Mouse (Mus musculus): ENCODE results near the gene Grhl1. TPM values are rescaled to one million over a fixed set of nuclear protein-coding genes. Genes with fewer than 3 reads are reported as not detected.

The Grhl1 gene
- polyA plus RNA-seq, 1 experiment from 2014 or later, result 1.3 TPM

GRCm38 (mm10) chr12:24567606-24568005 is 4.5 kb upstream of the Grhl1 start:
- H3K9ac ChIP-seq, result no peak overlapping the region
- peaks cover 4% of the 10 kb centered on the region for H3K4me1 ChIP-seq (replicated peaks)
- 78% methylated on average over 3 of the region's 3 CpGs for WGBS
- peaks cover 14% of the 10 kb centered on the region for H3K27me3 ChIP-seq
- no peak overlapping the region for H3K27ac ChIP-seq (replicated peaks)
- no peaks in the 10 kb centered on the region for H3K36me3 ChIP-seq
- H3K4me3 ChIP-seq, result no peak overlapping the region
- H3K4me2 ChIP-seq, result no peak overlapping the region
- ATAC-seq (ENCODE audit: low FRiP score, low read depth), result no peak
- no peaks in the 10 kb centered on the region for H3K9me3 ChIP-seq

- 7% methylated on average over 41 of the region's 48 CpGs for WGBS
- no peak overlapping the region for H3K27ac ChIP-seq (replicated peaks)
- H3K27me3 ChIP-seq, result peaks cover 26% of the 10 kb centered on the region
- no peaks in the 10 kb centered on the region for H3K36me3 ChIP-seq
- H3K9ac ChIP-seq, result peak overlapping the region; percentile 51
- peak overlapping the region; percentile 87 for H3K4me2 ChIP-seq
- ATAC-seq (ENCODE audit: low FRiP score, low read depth), result peak; percentile 14; the same call in 1 of the 2 replicates
- peak overlapping the region; percentile 57 for H3K4me3 ChIP-seq
- H3K4me1 ChIP-seq (replicated peaks), result peaks cover 4% of the 10 kb centered on the region
- no peaks in the 10 kb centered on the region for H3K9me3 ChIP-seq
Measured at GRCm38 (mm10) chr12:24572421-24573274, 565 bp downstream of the Grhl1 start.

GRCm38 (mm10) chr12:24573275-24573580 is 1.1 kb downstream of the Grhl1 start:
- no peak overlapping the region for H3K4me2 ChIP-seq
- WGBS, result 64% methylated on average over 3 of the region's 3 CpGs
- H3K27me3 ChIP-seq, result peaks cover 26% of the 10 kb centered on the region
- 0 out of 2 replicates have a peak overlapping the region, but pooled peaks have one; percentile 57 for H3K4me3 ChIP-seq
- H3K9ac ChIP-seq, result no peak overlapping the region
- peaks cover 4% of the 10 kb centered on the region for H3K4me1 ChIP-seq (replicated peaks)
- no peaks in the 10 kb centered on the region for H3K36me3 ChIP-seq
- ATAC-seq (ENCODE audit: low FRiP score, low read depth), result no peak
- H3K27ac ChIP-seq (replicated peaks), result no peak overlapping the region
- no peaks in the 10 kb centered on the region for H3K9me3 ChIP-seq

- ATAC-seq (ENCODE audit: low FRiP score, low read depth), result no peak
- WGBS, result 63% methylated on average over 7 of the region's 7 CpGs
- no peak overlapping the region for H3K9ac ChIP-seq
- H3K27me3 ChIP-seq, result peaks cover 26% of the 10 kb centered on the region
- H3K4me2 ChIP-seq, result no peak overlapping the region
- no peaks in the 10 kb centered on the region for H3K9me3 ChIP-seq
- H3K27ac ChIP-seq (replicated peaks), result no peak overlapping the region
- H3K36me3 ChIP-seq, result no peaks in the 10 kb centered on the region
- no peak overlapping the region for H3K4me3 ChIP-seq
- peaks cover 4% of the 10 kb centered on the region for H3K4me1 ChIP-seq (replicated peaks)
Measured at GRCm38 (mm10) chr12:24574870-24575269, 2.8 kb downstream of the Grhl1 start.

- H3K4me2 ChIP-seq, result no peak overlapping the region
- no peaks in the 10 kb centered on the region for H3K4me1 ChIP-seq (replicated peaks)
- ATAC-seq (ENCODE audit: low FRiP score, low read depth), result no peak
- no peaks in the 10 kb centered on the region for H3K9me3 ChIP-seq
- H3K9ac ChIP-seq, result no peak overlapping the region
- H3K4me3 ChIP-seq, result no peak overlapping the region
- H3K27ac ChIP-seq (replicated peaks), result no peak overlapping the region
- H3K27me3 ChIP-seq, result no peaks in the 10 kb centered on the region
- WGBS, result 78% methylated on average over 1 of the region's 1 CpGs
- H3K36me3 ChIP-seq, result no peaks in the 10 kb centered on the region
Measured at GRCm38 (mm10) chr12:24580452-24580851, 8.4 kb downstream of the Grhl1 start.

- WGBS, result 49% methylated on average over 14 of the region's 14 CpGs
- ATAC-seq (ENCODE audit: low FRiP score, low read depth), result peak; percentile 76
Measured at GRCm38 (mm10) chr12:24580996-24581683, 9.1 kb downstream of the Grhl1 start.

GRCm38 (mm10) chr12:24583653-24584052 is 11.6 kb downstream of the Grhl1 start:
- H3K9ac ChIP-seq, result no peak overlapping the region
- no peak overlapping the region for H3K4me2 ChIP-seq
- ATAC-seq (ENCODE audit: low FRiP score, low read depth), result no peak
- no peaks in the 10 kb centered on the region for H3K9me3 ChIP-seq
- no peaks in the 10 kb centered on the region for H3K36me3 ChIP-seq
- 81% methylated on average over 3 of the region's 3 CpGs for WGBS
- H3K27me3 ChIP-seq, result no peaks in the 10 kb centered on the region
- no peak overlapping the region for H3K27ac ChIP-seq (replicated peaks)
- no peak overlapping the region for H3K4me3 ChIP-seq
- no peaks in the 10 kb centered on the region for H3K4me1 ChIP-seq (replicated peaks)

More at GRCm38 (mm10) chr12:24580996-24581683, 9.1 kb downstream of the Grhl1 start:
- no peak overlapping the region for H3K4me2 ChIP-seq
- H3K36me3 ChIP-seq, result no peaks in the 10 kb centered on the region
- H3K27me3 ChIP-seq, result no peaks in the 10 kb centered on the region
- no peaks in the 10 kb centered on the region for H3K9me3 ChIP-seq
- no peak overlapping the region for H3K4me3 ChIP-seq
- H3K4me1 ChIP-seq (replicated peaks), result no peaks in the 10 kb centered on the region
- no peak overlapping the region for H3K27ac ChIP-seq (replicated peaks)
- no peak overlapping the region for H3K9ac ChIP-seq

- peak; percentile 59; the same call in 1 of the 2 replicates for ATAC-seq (ENCODE audit: low FRiP score, low read depth)
- Histone ChIP-seq H3K36me3 (no peaks in the 10 kb centered on the region), H3K9ac (no peak overlapping the region), H3K27me3 (no peaks in the 10 kb centered on the region), H3K4me3 (no peak overlapping the region), H3K4me1 (replicated peaks) (no peaks in the 10 kb centered on the region), H3K27ac (replicated peaks) (no peak overlapping the region), H3K9me3 (no peaks in the 10 kb centered on the region), H3K4me2 (no peak overlapping the region)
- 80% methylated on average over 8 of the region's 8 CpGs for whole genome bisulfite sequencing
Measured at GRCm38 (mm10) chr12:24584835-24585234, 12.8 kb downstream of the Grhl1 start.

- 85% methylated on average over 7 of the region's 7 CpGs for WGBS
Measured at GRCm38 (mm10) chr12:24586193-24586592, 14.1 kb downstream of the Grhl1 start.

GRCm38 (mm10) chr12:24590371-24590770 is 18.3 kb downstream of the Grhl1 start:
- 85% methylated on average over 7 of the region's 7 CpGs for WGBS
- no peak overlapping the region for H3K4me2 ChIP-seq
- H3K9ac ChIP-seq, result no peak overlapping the region
- H3K27me3 ChIP-seq, result no peaks in the 10 kb centered on the region
- peaks cover 7% of the 10 kb centered on the region; the same call in 1 of the 2 replicates for H3K4me1 ChIP-seq (replicated peaks)
- H3K36me3 ChIP-seq, result no peaks in the 10 kb centered on the region
- no peaks in the 10 kb centered on the region for H3K9me3 ChIP-seq
- no peak overlapping the region for H3K27ac ChIP-seq (replicated peaks)
- ATAC-seq (ENCODE audit: low FRiP score, low read depth), result no peak
- H3K4me3 ChIP-seq, result no peak overlapping the region

More at GRCm38 (mm10) chr12:24586193-24586592, 14.1 kb downstream of the Grhl1 start:
- no peak overlapping the region for H3K27ac ChIP-seq (replicated peaks)
- H3K4me2 ChIP-seq, result no peak overlapping the region
- H3K9me3 ChIP-seq, result no peaks in the 10 kb centered on the region
- H3K27me3 ChIP-seq, result no peaks in the 10 kb centered on the region
- no peak overlapping the region for H3K9ac ChIP-seq
- H3K36me3 ChIP-seq, result no peaks in the 10 kb centered on the region
- no peaks in the 10 kb centered on the region for H3K4me1 ChIP-seq (replicated peaks)
- no peak for ATAC-seq (ENCODE audit: low FRiP score, low read depth)
- no peak overlapping the region for H3K4me3 ChIP-seq

- Histone ChIP-seq H3K27me3 (no peaks in the 10 kb centered on the region), H3K9me3 (no peaks in the 10 kb centered on the region), H3K36me3 (no peaks in the 10 kb centered on the region), H3K4me1 (replicated peaks) (peaks cover 7% of the 10 kb centered on the region; the same call in 1 of the 2 replicates), H3K4me3 (no peak overlapping the region), H3K9ac (no peak overlapping the region), H3K4me2 (no peak overlapping the region), H3K27ac (replicated peaks) (no peak overlapping the region)
- 82% methylated on average over 9 of the region's 9 CpGs for WGBS
- no peak for ATAC-seq (ENCODE audit: low FRiP score, low read depth)
Measured at GRCm38 (mm10) chr12:24592055-24592454, 20.0 kb downstream of the Grhl1 start.

- H3K4me2 ChIP-seq, result peak overlapping the region; percentile 39
- H3K27ac ChIP-seq (replicated peaks), result no peak overlapping the region
- WGBS, result 20% methylated on average over 22 of the region's 22 CpGs
- H3K36me3 ChIP-seq, result no peaks in the 10 kb centered on the region
- no peak for ATAC-seq (ENCODE audit: low FRiP score, low read depth)
- H3K27me3 ChIP-seq, result no peaks in the 10 kb centered on the region
- H3K9ac ChIP-seq, result no peak overlapping the region
- H3K4me3 ChIP-seq, result 0 out of 2 replicates have a peak overlapping the region, but pooled peaks have one; percentile 2
- peaks cover 7% of the 10 kb centered on the region; the same call in 1 of the 2 replicates for H3K4me1 ChIP-seq (replicated peaks)
- H3K9me3 ChIP-seq, result no peaks in the 10 kb centered on the region
Measured at GRCm38 (mm10) chr12:24592956-24593672, 21.0 kb downstream of the Grhl1 start.

Measured in hindbrain, embryonic 15.5 days (tissue).